Mouse (Mus musculus) adrenal gland, adult (tissue): Measurements from ENCODE around the gene Mettl16.

Source experiments
- DNase-seq, 2 experiments: peaks; one replicate each; pipeline ENCODE4 v3.0.0; 2022 to 2023; ENCODE audit warnings: low spot score in 1 of 2; ENCODE audit not compliant: inconsistent age in 2 of 2

The Mettl16 gene

DNA sequence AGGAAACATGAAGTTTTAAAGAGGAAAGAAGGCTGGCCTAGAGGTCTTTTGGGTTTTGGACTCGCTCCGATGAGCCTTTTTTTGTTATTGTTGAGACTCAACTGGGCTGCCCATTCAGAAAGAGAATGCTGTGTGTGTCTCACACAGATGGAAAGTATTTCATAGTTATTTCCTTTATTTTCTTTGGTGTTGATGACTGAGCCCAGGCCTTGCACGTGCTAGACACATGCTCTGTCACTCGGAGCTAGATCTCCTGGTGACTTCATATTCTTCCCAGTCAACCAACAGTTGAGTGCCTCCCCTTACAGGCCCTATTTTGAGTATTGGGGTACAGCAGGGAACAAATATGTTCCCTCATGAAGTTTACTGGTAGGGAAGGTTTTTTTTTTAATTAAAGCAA is 1.0 kb downstream of the Mettl16 start:
- DNase-seq: no peak

- peak in 1 of 2 experiments; percentile 21 for DNase-seq
Measured at GRCm38 (mm10) chr11:74772386-74772785, 1.8 kb downstream of the Mettl16 start.

DNA sequence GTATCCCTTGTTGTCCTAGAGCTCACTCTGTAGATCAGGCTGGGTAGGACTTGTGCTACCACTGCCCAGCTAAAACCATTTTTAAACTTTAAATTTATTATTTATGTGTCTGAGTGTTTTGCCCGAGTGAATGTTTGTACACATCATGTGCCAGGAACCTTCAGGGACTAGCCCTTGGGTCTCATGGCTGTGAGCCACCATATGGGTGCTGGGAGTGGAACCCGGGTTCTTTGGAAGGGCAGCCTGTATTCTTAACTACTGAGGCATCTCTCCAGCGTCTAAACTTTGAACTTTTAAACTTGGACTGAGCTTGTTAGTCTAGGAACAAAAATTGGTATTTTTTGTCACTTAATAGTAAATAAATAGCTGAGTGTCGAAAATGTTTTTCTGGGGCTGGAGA is 22.2 kb downstream of the Mettl16 start:
- no peak for DNase-seq

DNA sequence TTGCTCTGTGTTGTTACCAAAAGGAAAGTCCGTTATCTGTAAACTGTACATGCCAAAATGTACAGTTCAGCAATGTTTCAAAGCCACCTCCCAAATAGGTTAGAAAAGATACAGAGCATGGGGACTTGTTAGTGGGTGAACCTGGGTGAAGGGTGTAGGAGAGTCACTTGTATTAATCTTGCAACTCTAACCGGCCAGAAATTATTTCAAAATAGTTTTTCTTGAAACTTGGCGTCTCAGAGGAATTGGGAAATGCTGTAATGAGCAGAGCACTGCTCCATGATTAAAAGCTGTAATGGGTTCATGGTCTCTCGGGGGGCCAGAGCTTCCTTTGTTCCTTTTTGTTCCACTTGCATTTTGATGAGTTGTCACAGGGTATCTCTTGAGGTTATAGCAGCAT is 30.0 kb downstream of the Mettl16 start:
- peak in 1 of 2 experiments; percentile 77 for DNase-seq

- DNase-seq: no peak
Measured at GRCm38 (mm10) chr11:74804081-74804627, 33.5 kb downstream of the Mettl16 start.

GRCm38 (mm10) chr11:74807246-74807882 is 36.7 kb downstream of the Mettl16 start:
- no peak for DNase-seq

GRCm38 (mm10) chr11:74808251-74808853 is 37.7 kb downstream of the Mettl16 start:
- DNase-seq: no peak

DNA sequence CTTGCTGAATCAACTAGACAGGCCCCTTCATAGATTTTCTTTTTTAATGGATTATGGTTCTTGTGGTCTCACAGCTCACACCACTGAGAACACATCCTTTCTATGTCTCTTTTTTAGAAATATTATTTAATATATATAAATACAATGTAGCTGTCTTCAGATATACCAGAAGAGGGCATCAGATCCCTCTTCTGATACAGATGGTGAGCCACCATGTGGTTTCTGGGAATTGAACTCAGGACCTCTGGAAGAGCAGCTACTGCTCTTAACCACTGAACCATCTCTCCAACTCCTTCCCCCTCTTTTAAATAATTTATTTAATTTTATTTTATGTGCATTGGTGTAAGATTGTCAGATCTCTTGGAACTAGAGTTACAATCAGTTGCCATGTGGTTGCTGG is 39.5 kb downstream of the Mettl16 start:
- DNase-seq: no peak

DNA sequence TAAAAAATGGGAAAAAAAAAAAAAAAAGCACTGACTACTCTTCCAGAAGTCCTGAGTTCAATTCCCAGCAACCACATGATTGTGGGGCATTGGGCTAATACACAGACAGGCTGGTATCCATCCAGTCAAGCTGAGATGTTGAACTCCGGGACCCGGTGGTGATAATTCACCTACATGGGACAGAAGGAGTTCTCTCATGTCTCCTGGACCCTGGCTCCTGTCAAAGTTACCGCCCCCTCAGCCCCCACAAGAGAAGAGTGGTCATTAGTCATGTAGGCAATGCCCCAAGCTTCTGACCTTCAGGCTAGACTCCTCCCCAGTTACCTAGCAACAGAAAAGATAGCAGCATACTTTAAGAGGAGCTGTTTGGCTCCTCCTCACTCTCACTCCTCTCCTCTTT is 40.4 kb downstream of the Mettl16 start:
- DNase-seq: peak; percentile 47 to 77

GRCm38 (mm10) chr11:74811538-74811937 is 40.9 kb downstream of the Mettl16 start:
- DNase-seq: no peak

DNA sequence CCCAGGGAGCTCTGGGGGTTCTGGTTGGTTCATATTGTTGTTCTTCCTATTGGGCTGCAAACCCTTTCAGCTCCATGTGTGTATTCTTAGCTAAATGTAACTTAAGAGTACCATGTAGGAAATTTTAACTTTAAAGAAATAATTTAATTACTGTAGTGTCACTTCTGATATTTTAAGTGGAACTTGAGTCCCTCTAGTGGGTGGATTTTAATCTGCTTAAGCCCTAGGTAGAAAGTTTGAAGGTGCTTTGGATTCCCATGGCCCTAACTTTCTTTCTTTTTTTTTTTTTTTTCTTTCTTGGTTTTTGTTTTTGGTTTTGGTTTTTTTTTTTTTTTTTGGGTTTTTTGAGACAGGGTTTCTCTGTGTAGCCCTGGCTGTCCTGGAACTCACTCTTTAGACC is 45.2 kb downstream of the Mettl16 start:
- no peak for DNase-seq

- no peak for DNase-seq
Measured at GRCm38 (mm10) chr11:74820921-74821320, 50.3 kb downstream of the Mettl16 start.

GRCm38 (mm10) chr11:74821463-74821862 is 50.8 kb downstream of the Mettl16 start:
- peak; percentile 42 to 78 for DNase-seq

GRCm38 (mm10) chr11:74822746-74823440 is 52.3 kb downstream of the Mettl16 start:
- DNase-seq: peak; percentile 18 to 82

DNA sequence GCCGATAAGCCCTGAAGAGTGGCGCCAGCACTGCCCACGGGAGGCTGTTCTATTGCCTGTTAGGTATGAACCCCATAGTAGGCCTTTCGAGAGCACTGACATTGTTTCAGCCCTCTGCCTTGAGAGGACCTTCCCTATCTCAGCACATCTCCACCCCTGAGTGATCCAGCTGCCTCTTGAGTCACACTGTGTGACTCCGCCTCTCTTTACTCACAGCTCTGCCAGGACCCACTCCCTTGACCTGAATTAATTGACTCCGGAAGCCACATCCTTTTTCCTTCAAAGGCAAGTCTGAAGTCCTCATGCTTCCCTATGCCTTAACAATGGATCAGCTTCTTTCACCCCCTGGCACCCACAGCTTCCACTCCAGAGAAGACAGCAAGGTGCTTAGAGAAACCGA is 55.5 kb downstream of the Mettl16 start:
- DNase-seq: peak; percentile 86 to 92

DNA sequence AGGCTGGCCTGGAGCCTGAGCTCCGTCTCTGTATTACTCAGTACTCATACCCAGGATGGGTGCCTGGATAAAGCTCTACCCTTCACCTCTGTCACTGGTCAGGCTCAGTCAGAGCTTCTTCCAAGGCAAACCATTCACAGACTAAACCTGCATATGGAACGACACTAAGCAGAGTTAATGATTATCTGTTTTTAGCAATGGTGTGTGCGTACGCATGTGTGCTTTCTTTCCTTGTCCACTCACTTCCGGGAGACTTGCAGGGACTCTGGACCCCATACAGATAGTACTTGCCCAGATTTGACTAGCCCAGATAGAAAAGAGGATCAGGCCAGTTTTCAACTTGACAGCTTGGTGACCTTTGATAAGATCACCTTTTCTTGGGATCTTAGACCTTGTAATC is 56.1 kb downstream of the Mettl16 start:
- DNase-seq: peak; percentile 13 to 62

GRCm38 (mm10) chr11:74827791-74828403 is 57.3 kb downstream of the Mettl16 start:
- peak; percentile 15 to 54 for DNase-seq

GRCm38 (mm10) chr11:74828404-74828931 is 57.8 kb downstream of the Mettl16 start:
- DNase-seq: peak; percentile 32 to 59

DNA sequence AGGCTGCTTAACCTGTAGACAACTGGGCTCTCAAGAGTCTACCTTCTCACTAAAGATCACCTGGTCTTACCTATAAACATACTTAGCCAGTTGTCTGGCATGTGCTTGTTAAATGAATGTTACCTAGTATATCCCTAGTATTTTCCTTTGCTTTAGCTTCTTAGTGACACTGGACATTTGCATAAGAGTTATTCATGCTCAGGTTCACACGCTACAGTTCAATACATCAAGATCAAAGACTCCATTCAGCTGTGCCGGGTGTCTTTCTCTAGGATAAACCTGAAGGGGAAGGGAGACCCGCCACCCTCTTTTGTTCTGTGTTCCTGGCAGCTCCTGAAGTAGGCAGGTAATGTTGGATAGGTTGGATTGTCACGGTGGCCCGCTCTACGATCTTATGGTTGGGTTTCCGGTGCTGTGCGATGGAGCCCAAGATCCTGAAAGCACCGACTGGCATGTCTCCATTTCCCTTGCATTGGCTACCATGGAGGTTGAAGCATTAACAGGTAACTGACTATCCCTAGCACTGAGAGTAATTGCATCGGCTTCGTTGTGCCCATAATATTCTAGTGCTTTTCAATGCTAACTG is 58.4 kb downstream of the Mettl16 start:
- DNase-seq: peak; percentile 30 to 55

DNA sequence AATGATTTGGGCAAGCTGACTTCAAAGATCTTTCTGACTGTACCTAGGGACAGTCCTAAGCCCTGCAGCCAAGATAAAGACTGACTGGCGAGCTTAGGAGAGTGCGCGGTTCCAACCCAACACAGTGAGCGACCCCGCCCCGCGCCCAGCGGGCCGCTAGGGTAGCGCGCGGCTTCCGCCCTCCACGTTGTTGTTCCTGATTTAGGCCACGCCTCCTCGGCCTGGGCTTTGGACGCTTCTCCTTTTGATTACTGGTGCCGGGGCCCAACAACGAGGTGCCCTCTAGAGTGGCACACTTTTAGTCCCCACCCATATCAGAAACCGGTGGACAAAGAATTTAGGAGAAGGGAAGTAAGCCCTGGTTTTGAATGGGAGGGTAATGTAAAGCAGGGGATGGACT is 59.2 kb downstream of the Mettl16 start:
- DNase-seq: peak; percentile 92 to 97
